Mouse (Mus musculus): ENCODE measurements at regions not wholly inside any gene's neighbourhood (a gene's known extent, or its start where the extent isn't known, plus 50 kb on each side); places are given as distances from the start of the nearest gene placed in this dataset.
A peak's percentile ranks its signal among the peaks of the same experiment; 100 is the strongest.

DNA sequence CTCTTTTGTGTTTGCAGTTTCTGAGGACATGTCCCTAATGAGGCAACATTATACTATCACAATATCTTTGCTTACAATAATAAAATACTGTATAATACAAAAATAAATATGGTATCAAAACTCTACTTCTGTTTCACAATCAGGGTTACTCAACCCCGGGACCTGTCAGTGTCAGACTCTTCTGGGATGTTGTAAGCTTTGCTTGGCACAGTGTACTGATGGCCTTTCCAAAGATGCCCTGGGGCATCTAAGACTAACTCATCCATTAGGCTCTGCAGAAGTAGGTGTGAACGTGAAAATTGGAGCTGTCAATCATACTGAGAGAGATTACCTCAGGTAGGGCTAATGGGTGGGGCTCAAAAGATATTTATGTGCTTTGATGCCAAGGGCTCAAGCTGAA is 249.0 kb downstream of the Gm5447 start:
- no peaks in the 10 kb centered on the region for H3K36me3 ChIP-seq (ENCODE audit: control insufficient read depth, insufficient read depth, low read length)
- TF ChIP-seq POLR2A (IDR thresholded peaks at IDR 0.05; ENCODE audit: borderline replicate concordance, extremely low read depth, insufficient read depth, insufficient read length), result no peak
- H3K9me3 ChIP-seq (ENCODE audit: control insufficient read depth, low read length), result no peaks in the 10 kb centered on the region
- no peak overlapping the region for H3K9ac ChIP-seq (ENCODE audit: low read depth, low read length, severe bottlenecking)
- WGBS, result 74% methylated on average over 2 of the region's 2 CpGs
- peaks cover 4% of the 10 kb centered on the region; the same call in 1 of the 2 replicates for H3K4me1 ChIP-seq (ENCODE audit: control insufficient read depth, insufficient read depth, low read length)
- H3K4me2 ChIP-seq (replicated peaks; ENCODE audit: low read depth, low read length, severe bottlenecking), result no peak overlapping the region
- ATAC-seq (ENCODE audit: low FRiP score, low read depth), result no peak
- no peak overlapping the region for H3K4me3 ChIP-seq (replicated peaks; ENCODE audit: low read length)
- no peaks in the 10 kb centered on the region for H3K27me3 ChIP-seq (ENCODE audit: control insufficient read depth, insufficient read depth, low read length)
- DNase-seq (ENCODE audit: low spot score), result no peak
- H3K27ac ChIP-seq (replicated peaks; ENCODE audit: low read depth, low read length), result no peak overlapping the region

DNA sequence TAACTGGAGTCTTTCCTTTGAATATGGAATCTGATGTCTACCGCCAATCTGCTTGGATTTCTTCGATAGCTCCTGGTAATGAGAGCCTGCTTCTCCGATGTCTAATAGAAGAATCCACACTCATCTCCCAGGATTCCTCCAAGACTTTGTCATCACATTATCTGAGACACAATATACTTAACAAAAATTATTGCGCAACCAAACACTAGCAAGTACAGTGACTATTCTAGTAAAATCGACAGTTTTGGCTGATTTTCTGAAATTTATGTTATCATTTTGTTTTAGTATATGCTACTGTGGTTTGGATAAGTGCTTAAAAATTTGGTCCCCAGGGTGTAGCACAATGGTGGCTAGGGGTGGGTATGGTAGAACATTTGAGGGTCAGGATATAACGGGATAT is 266.5 kb downstream of the Gm5447 start:
- no peak overlapping the region for H3K27ac ChIP-seq (replicated peaks; ENCODE audit: low read depth, low read length)
- no peaks in the 10 kb centered on the region for H3K9me3 ChIP-seq (ENCODE audit: control insufficient read depth, low read length)
- DNase-seq (ENCODE audit: low spot score) (no peak), ATAC-seq (ENCODE audit: low FRiP score, low read depth) (no peak)
- H3K4me3 ChIP-seq (replicated peaks; ENCODE audit: low read length), result no peak overlapping the region
- no peaks in the 10 kb centered on the region for H3K27me3 ChIP-seq (ENCODE audit: control insufficient read depth, insufficient read depth, low read length)
- no peak overlapping the region for H3K4me2 ChIP-seq (replicated peaks; ENCODE audit: low read depth, low read length, severe bottlenecking)
- 95% methylated on average over 6 of the region's 6 CpGs for WGBS
- TF ChIP-seq POLR2A (IDR thresholded peaks at IDR 0.05; ENCODE audit: borderline replicate concordance, extremely low read depth, insufficient read depth, insufficient read length), result no peak
- no peak overlapping the region for H3K9ac ChIP-seq (ENCODE audit: low read depth, low read length, severe bottlenecking)
- no peaks in the 10 kb centered on the region for H3K4me1 ChIP-seq (ENCODE audit: control insufficient read depth, insufficient read depth, low read length)
- H3K36me3 ChIP-seq (ENCODE audit: control insufficient read depth, insufficient read depth, low read length), result no peaks in the 10 kb centered on the region

DNA sequence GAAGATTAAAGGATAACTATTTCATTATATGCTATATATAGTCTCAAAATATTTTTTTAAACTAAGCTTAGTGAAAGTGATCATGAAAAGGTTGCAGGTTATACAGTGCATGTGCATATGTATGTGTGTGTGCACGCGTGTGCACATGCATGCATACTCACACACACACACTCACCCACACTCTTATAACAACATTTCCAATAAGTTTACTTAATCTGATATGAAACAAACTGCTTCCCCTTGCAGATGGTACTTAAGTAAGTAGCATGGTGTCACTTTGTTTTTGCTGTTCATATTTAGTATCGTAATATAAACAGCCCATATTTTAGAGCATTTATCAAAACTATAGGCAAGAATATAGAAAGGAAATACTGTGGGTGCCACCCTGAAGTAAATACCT is 275.0 kb downstream of the Gm5447 start:
- Histone ChIP-seq H3K27ac (replicated peaks; ENCODE audit: low read depth, low read length) (no peak overlapping the region), H3K4me1 (ENCODE audit: control insufficient read depth, insufficient read depth, low read length) (no peaks in the 10 kb centered on the region), H3K9me3 (ENCODE audit: control insufficient read depth, low read length) (no peaks in the 10 kb centered on the region), H3K27me3 (ENCODE audit: control insufficient read depth, insufficient read depth, low read length) (no peaks in the 10 kb centered on the region), H3K9ac (ENCODE audit: low read depth, low read length, severe bottlenecking) (no peak overlapping the region), H3K36me3 (ENCODE audit: control insufficient read depth, insufficient read depth, low read length) (no peaks in the 10 kb centered on the region), H3K4me2 (replicated peaks; ENCODE audit: low read depth, low read length, severe bottlenecking) (no peak overlapping the region), H3K4me3 (replicated peaks; ENCODE audit: low read length) (no peak overlapping the region)
- TF ChIP-seq POLR2A (IDR thresholded peaks at IDR 0.05; ENCODE audit: borderline replicate concordance, extremely low read depth, insufficient read depth, insufficient read length), result no peak
- no peak for ATAC-seq (ENCODE audit: low FRiP score, low read depth)
- no peak for DNase-seq (ENCODE audit: low spot score)
- WGBS, result 96% methylated on average over 3 of the region's 3 CpGs

DNA sequence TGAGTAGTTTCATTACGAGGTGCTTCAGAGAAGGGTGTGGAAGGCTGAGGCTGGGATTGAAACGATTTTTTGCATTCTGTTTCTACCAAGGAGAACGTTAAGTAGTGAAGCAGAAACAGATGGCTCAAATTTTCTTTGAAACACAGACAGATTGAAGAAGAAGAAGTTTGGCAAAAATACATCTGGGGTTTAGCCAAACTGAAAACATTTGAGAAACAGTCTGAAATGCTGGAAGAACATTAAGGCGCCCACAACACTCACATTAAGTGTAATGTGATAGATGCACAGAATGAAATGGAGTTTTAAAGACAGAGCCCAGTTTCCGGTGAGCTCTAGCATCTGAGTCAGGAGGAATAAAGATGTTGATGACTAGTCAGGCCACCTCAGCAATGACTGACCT is 275.5 kb downstream of the Gm5447 start:
- Histone ChIP-seq H3K9ac (ENCODE audit: low read depth, low read length, severe bottlenecking) (no peak overlapping the region), H3K4me2 (replicated peaks; ENCODE audit: low read depth, low read length, severe bottlenecking) (no peak overlapping the region), H3K4me3 (replicated peaks; ENCODE audit: low read length) (no peak overlapping the region), H3K4me1 (ENCODE audit: control insufficient read depth, insufficient read depth, low read length) (no peaks in the 10 kb centered on the region), H3K36me3 (ENCODE audit: control insufficient read depth, insufficient read depth, low read length) (no peaks in the 10 kb centered on the region), H3K27me3 (ENCODE audit: control insufficient read depth, insufficient read depth, low read length) (no peaks in the 10 kb centered on the region), H3K9me3 (ENCODE audit: control insufficient read depth, low read length) (no peaks in the 10 kb centered on the region), H3K27ac (replicated peaks; ENCODE audit: low read depth, low read length) (no peak overlapping the region)
- WGBS, result 35% methylated on average over 5 of the region's 5 CpGs
- no peak for ATAC-seq (ENCODE audit: low FRiP score, low read depth)
- TF ChIP-seq POLR2A (IDR thresholded peaks at IDR 0.05; ENCODE audit: borderline replicate concordance, extremely low read depth, insufficient read depth, insufficient read length), result no peak
- DNase-seq (ENCODE audit: low spot score), result peak; percentile 70

DNA sequence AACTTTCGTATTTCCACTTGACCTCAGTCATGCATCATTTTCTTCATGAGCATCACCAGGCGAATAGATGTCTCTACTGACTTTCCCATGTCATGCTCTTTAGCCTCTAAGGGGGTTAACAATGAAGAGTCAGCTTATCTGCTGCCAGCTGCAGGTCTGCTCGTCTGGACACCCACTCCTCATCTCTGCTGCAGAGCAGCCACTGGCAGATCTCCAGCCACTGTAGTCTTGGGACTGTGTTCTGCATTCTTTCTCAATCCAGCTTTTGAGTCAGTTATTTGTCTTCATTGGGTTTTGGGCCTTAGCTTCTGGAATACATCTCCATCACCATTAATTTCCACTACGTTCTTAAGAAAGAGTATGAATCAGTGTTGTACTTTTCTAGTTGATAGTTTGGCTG is 280.0 kb downstream of the Gm5447 start:
- Histone ChIP-seq H3K4me1 (ENCODE audit: control insufficient read depth, insufficient read depth, low read length) (no peaks in the 10 kb centered on the region), H3K9ac (ENCODE audit: low read depth, low read length, severe bottlenecking) (no peak overlapping the region), H3K36me3 (ENCODE audit: control insufficient read depth, insufficient read depth, low read length) (no peaks in the 10 kb centered on the region), H3K9me3 (ENCODE audit: control insufficient read depth, low read length) (no peaks in the 10 kb centered on the region), H3K27me3 (ENCODE audit: control insufficient read depth, insufficient read depth, low read length) (no peaks in the 10 kb centered on the region), H3K4me2 (replicated peaks; ENCODE audit: low read depth, low read length, severe bottlenecking) (no peak overlapping the region), H3K27ac (replicated peaks; ENCODE audit: low read depth, low read length) (no peak overlapping the region), H3K4me3 (replicated peaks; ENCODE audit: low read length) (no peak overlapping the region)
- TF ChIP-seq POLR2A (IDR thresholded peaks at IDR 0.05; ENCODE audit: borderline replicate concordance, extremely low read depth, insufficient read depth, insufficient read length), result no peak
- ATAC-seq (ENCODE audit: low FRiP score, low read depth) (no peak), DNase-seq (ENCODE audit: low spot score) (no peak)
- 74% methylated on average over 4 of the region's 4 CpGs for WGBS

DNA sequence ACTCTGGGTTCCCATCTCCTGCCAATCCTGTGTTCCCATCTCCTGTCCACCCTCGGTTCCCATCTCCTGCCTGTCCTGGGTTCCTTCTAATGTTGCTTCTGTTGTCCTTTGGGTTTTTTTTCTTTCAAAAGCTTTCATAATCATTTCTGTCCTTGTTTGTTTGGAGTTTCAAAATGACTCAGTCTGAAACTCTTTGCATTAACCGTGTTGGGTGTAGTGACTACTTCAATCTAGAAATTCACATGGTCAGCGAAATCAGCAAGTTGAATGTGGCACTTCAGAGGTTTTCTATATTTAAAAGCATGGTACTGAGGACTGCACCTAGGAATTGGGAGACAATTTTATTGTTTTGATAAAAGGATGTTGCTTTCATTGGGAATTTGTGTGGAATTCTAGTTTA is 280.7 kb downstream of the Gm5447 start:
- Histone ChIP-seq H3K27ac (replicated peaks; ENCODE audit: low read depth, low read length) (no peak overlapping the region), H3K4me2 (replicated peaks; ENCODE audit: low read depth, low read length, severe bottlenecking) (no peak overlapping the region), H3K4me1 (ENCODE audit: control insufficient read depth, insufficient read depth, low read length) (no peaks in the 10 kb centered on the region), H3K9me3 (ENCODE audit: control insufficient read depth, low read length) (no peaks in the 10 kb centered on the region), H3K36me3 (ENCODE audit: control insufficient read depth, insufficient read depth, low read length) (no peaks in the 10 kb centered on the region), H3K4me3 (replicated peaks; ENCODE audit: low read length) (no peak overlapping the region), H3K27me3 (ENCODE audit: control insufficient read depth, insufficient read depth, low read length) (no peaks in the 10 kb centered on the region), H3K9ac (ENCODE audit: low read depth, low read length, severe bottlenecking) (no peak overlapping the region)
- no peak for ATAC-seq (ENCODE audit: low FRiP score, low read depth)
- 85% methylated on average over 3 of the region's 3 CpGs for WGBS
- no peak for TF ChIP-seq POLR2A (IDR thresholded peaks at IDR 0.05; ENCODE audit: borderline replicate concordance, extremely low read depth, insufficient read depth, insufficient read length)
- DNase-seq (ENCODE audit: low spot score), result no peak

Measured in limb, embryonic 14.5 days (tissue).